Mouse (Mus musculus) urinary bladder, postnatal 4 days (tissue): ENCODE results near the gene Aggf1.
A peak's percentile ranks its signal among the peaks of the same experiment; 100 is the strongest.

ENCODE experiments used
- DNase-seq, 2 experiments: peaks; one replicate each; pipeline ENCODE4 v3.0.0; 2021 to 2022; ENCODE audit warnings: low spot score in 2 of 2

Gene Aggf1

DNA sequence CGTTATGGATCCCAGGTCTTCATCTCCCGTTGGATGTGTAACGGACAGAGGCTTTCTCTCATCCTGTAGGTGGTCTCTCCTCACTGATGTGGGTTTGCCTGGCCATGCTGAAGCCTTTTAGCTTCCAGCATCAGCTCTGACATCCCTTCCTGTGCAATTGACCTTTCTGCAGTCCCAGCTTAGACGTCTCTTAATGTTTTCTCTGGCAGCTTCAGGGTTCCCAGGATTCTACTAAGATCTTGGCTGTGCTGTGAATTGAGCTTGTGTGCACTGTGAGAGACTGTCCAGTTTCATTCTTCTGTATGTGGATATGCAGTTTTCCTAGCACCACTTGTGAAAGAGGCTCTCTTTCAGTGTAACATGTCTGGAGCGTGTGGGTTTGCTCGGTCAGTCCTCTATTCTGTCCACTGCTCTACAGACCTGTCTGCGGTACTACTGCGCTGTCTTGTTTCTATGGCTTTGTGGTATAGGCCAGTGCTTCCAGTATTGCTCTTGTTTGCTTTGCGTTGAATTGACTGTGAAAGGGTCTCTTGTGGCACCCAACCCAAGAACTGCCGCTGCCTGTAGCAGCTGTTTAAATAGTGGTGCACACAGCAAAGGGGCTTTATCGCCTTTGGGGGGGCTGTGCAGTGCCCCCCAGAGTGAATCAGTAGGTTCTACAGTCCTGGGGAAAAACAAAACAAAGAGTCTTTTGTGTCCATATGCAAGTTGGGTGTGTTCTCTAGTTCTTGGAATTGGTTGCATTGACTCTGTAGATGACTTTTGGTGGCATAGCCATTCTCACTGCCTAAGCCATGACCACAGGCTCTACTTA is 42.9 kb downstream of the Aggf1 start:
- DNase-seq = no peak

DNA sequence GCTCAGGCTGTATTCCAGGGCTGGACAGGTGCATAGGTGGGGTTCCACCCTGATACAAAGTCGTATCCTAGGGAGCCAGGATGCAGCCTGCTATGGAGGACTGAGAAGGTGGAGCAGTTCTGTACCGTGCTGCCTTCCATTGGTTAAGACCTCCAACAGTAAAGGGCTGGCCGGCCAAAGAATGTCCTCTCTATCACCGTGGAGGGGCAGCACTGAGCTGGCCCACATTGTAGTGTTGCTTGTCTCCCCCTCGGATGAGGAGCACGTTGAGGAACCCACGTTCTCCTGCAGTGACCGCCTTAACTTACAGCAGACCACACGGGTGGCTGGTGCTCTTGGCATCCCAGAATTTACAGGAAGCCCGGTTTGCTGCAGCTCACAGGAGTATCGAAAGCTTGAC is 44.6 kb downstream of the Aggf1 start:
- no peak for DNase-seq

DNA sequence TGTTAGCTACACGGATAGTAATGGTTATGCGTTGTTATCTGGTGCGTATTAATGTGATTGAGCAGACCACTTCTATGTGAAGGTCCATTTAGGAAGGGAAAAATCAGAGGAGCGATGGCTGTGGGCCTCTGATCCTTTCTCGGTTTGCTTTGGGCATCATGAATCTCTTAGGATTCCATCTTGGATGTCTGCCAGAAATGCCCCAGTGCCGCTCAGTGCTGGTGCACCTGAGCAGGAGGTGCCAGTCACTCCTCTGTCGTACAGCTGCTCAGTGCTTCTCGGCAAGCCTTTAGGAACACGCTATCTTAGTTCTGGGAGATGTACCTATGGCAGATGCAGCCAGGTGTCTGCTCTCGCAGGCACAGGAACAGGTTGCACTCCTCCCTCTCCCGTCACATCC is 46.4 kb downstream of the Aggf1 start:
- no peak for DNase-seq

DNA sequence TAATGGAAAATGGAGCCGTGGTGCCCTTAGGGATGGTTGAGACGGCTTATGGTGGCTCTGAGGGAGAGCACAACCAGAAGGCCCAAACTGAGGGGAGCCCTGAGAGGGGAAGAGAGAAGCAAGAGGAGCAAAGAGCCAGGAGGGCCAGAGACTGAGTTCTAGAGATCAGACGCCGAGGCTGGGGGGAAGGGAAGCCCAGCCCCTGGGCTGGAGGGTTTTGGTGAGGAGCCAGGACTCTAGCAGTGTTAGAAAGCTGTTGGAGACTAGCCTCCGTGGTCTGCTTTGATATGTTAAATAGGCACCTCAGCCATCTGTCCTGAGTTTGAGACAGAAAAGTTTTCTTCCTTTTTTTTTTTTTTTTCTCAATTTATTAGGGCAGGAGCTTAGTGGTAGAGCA is 47.8 kb downstream of the Aggf1 start:
- DNase-seq = no peak

DNA sequence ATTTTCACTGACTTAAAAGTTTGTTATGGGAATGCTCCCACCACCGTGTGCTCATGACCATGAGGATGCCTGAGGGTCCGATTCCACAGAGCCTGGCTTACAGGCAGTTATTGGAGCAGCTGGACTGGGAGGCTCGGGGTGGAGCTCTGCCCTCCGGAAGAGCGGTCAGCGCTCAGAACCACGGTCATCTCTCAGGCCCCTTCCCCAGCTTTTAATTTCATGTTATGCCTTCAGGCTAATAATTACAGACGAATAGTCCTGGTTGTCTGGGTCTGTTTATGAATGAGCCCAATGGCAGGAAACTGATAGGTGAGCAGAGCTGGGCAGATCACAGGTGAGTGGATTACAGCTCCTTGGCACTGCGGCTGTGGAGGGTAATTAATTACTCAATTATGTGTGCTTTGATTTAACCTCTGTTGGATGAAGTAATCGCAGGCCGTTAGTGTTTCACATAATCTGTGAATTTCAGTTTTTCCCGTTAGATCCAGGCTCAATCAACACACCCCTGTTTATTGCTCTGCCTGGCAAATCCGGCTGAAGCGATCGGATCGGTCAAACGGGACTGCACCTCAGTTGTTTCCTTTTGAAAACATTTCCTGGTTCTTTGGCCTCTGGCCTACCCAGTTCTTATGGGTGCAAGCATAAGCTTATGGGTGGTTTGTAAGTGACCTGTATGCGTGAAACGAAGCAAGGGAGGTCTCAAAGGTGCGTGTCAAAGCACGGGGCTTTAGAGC is 48.4 kb downstream of the Aggf1 start:
- no peak for DNase-seq

DNA sequence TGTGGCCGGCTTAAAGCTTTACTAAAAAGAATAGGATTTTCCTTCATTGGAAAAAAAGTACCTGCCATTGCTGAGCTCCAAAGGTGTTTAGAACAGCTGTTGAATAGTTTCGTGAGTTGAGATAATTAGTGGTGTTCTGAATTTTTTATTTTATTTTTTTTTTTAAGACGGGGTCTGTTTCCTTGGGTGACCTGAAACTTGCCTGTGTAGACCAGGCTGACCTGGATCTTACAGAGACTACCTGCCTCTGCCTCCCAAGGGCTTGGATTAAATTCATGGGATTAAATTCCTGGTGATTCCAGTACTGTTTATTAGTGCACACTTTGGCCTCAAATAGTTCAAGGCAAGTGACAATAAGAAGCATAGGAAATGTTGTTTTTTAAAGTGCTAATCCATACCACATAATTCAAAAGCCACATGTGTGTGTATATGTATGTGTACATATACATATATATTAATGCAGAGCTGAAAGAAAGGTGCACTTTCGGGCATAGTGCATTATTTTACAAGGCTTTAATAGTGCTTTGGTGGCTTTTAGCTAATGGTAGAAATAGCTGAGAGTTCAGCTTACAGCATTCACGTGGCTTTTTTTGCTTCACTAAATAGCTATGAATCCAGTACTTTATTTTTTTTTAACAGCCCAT is 49.1 kb downstream of the Aggf1 start:
- no peak for DNase-seq

DNA sequence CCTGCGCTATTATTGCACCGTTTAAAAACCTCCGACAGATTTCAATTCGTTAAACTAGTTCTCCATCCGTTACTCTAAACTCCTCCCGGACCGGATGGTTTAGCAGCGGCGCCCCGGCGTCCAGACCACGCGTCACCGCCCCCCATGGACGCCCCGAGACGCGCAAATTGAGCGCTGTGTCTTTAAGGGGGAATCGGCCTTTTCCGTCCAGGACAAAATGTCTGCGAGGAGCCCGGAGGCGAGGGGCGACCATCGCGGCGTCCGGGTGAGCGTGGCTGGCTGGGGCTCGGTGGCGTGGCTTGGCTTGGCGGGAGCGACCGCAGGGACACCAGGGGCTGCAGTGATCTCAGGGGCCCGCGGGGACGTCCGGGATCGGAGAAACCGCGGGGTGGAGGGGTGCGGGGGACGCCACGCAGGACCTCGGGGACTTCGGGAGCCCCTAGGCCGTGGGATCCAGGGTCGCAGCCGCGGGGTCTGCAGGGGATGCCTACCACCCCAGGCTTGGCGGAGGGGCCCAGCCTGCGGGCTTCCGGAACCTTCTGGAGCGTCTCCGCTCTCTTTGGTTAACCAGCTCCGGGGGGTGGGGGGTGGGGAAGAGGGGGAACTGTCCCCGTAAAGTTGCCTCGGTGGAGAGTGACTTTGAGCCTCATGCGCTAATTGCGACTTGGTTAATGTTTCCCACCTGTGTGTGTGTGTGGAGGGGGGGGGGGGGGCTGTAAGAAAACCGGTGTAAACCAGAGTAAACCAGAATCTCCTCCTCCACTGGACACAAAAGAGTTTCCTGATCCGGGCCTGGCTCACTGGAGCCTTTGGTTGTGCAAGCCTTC is 49.9 kb downstream of the Aggf1 start:
- peak; percentile 75 to 77 for DNase-seq

DNA sequence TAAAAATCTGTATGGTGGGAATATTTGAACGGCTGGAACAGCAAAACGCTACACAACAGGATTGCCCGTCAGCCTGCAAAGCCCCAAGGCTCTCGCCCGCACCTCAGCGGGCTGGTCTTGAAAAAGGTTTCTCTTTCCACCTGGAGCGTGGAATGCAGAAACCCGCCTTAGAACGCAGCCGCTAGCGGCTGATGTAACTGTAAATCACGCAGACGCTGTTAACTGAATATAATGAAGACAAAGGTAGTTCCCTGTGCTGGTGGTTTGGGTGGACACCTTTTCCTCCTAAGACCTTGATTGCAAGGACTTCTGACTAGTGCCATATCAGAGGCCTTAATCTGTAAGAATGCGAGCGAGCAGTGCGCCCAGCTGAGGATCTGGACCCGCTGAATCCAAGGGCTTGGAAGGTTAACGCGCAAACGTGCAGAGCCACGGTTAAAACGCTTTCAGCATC is 50.5 kb downstream of the Aggf1 start:
- DNase-seq = no peak

DNA sequence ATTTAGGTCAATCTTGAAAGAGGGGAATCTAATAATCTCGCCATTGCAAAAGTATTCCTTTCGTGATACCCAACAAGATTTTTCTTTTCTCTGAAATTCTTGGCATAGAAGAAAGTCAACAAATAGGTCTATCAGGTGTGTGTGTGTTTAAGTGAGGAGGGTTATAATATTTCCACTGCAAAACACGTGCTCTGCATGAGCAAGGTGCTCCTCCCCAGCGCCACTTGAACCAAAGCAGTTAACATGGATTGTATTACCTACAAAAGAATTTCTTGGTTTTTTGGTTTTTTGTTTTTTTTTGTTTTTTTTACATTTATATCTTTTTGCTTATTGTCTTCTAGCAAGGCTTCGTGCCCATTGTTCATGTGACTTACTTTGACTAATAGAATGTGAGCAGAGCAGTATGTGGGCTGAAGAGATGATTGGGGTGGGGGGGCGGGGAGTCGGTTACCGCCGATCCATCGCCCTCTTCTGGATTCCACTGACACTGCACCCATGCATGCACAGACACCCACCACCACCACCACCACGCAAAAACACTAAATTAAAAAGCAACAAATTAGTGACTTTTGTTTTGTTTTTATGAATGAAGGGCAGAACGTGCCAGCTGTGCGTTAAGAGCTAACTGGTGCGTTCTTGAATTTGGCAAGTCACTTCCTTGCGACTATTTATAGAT is 51.1 kb downstream of the Aggf1 start:
- DNase-seq = peak; percentile 30 to 72

DNA sequence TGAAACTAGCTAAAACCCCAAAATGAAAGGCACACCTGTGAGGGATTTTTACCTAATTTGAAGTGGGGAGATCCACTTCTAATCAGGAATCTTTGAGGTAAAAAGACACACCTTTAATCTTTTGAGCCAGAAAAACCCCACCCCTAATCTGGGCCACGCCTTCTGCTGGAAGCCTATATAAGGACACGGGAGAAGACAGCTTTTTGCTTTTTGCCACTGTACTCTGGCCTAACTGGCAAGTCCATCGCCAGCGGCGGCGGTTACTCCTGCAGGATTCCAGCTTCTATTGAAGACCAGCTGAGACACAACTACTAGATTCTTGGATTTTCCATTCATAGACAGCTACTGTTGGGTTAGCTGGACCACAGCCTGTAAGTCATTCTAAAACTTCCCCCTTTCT is 51.8 kb downstream of the Aggf1 start, which contains the start of gene Zbed3:
Gene Zbed3 (plus strand): TSS at position 213 of the 400 bp plus-strand sequence.
- no peak for DNase-seq

DNA sequence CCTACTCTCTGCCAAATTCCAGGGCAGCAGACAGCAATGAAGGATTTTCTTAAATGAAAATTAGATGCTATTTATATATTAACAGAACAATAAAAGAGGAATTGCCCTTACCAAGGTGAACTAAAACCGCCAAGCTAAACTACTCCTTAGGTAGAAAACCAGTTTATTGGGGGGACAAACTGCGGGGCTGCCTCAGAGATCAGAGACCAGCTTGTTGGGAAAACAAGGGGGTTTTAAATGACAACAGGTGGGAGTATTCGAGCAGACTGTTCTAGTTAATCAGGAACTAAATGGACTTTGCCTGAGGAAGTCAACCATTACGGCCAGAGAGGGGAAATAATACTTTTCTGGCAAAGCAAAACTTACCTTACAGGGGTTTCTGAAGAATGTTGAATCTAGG is 54.7 kb downstream of the Aggf1 start:
- DNase-seq = no peak

DNA sequence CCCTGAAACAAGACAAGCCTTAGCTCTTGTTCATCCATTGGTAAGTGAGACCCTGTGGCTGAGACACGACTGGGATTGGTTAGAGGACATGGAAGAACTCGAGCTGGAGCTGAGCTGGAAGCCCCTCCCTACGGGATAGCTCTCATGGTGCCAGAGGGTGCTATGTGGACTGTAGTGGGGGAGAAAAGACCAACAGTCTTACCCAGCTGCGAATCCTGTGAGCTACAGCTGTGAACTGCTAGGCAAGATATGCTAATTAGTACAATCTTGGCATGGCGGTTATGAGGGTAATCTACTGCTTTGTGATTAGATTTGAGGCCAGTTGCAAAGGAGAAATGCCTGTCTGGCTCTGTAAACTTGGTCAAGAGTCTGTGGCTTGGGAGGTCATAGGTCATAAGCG is 56.0 kb downstream of the Aggf1 start:
- no peak for DNase-seq

DNA sequence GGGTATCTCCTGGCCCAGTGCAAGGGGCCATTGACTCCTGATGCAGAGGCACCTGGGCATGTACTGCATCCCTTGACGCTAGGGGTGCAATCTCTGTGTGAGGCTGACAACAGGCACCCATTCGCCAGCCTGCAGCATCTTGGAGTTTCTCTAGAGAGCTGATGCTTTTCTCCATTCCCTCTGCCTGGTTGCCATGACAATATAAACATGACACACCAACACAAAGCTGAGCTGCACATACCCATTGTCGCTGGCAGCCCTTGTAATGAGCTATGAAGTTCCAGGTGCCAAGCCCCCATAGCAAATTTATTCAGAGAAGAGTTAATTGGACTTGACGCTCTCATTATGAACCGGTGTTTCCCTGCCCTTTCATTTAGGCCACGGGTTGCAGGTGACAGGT is 63.1 kb downstream of the Aggf1 start:
- DNase-seq = no peak

DNA sequence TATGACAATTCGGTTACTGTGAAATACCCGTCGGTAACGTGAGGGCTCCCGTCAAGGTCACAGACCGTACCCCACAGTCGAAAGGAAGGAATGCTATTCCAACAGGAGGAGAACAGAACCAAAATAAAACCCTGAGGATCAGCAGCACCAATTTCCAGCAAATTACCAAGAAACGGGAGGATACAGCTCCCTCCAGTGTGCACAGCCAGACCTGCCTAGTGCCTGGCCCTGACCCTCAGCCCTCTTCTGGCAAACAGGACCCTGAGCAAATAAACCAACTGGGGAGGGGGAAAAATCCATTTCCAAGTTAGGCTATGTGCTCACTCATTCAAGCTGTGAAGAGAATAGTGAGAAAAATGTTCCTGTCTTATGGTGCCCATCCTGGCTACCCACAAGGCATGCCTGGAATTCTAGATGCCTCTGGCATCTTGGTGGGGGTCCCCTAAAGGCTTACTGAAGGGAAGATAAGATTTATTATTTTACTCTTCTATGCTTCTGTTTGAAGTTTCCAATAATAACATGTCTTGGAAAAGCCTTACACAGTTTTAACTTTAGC is 68.0 kb downstream of the Aggf1 start:
- no peak for DNase-seq

DNA sequence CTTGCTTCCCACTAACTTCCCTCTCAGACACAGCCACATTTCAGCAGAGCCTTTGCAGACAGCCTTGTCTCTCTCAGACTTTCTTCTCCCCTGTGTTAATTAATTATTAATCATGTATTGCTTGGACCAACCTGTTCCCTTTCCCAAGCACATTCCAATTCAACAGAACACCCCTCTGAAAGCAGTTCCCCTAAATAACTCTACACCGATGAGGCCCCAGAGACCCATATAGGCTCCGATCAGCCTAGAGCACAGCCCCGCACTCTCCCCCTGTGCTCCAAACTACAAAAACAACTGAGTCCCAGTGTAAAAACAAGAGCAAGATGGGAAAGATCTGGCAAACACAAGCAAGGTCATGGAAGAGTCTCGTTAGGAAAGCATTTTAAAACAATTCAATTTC is 68.6 kb downstream of the Aggf1 start:
- DNase-seq = no peak
